Mouse (Mus musculus) small intestine, adult 2 months (tissue): Measurements from ENCODE around the gene Ap1s1.

ENCODE experiments used
- CTCF ChIP-seq: fragments of 200-500 bp; IDR thresholded peaks from 2 replicates; pipeline ENCODE4 v1.5.1; 2012; ENCODE audit warnings: low read depth, mild to moderate bottlenecking, control low read depth, inconsistent platforms, low read length, moderate library complexity, mixed read lengths; ENCODE audit not compliant: insufficient replicate concordance, insufficient read length; ENCODE audit errors: extremely low read depth
- POLR2A ChIP-seq: fragments of 200-500 bp; IDR thresholded peaks from 2 replicates; pipeline ENCODE4 v1.6.1; 2012; ENCODE audit warnings: low read depth, mild to moderate bottlenecking, control low read depth, inconsistent platforms, low read length, moderate library complexity

DNA sequence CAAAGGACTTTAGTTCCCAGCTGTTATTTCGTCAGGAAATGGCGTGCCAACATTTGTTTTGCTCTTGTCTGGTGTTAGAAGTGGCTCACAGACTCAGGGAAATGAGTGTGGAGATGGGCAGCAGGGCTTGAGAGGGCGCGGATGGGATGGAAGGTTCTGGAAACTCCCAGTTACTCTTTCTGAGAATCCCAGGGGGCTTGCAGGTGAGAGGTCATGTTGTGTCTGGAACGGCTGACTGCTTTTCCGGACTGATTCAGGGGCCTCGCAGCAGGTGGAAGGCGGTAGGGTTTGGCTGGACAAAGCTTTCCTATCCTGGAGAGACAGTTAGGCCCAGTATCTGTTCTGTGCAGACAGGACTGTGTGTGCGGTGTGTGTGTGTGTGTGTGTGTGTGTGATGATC, 47.8 kb upstream of the Ap1s1 start:
- TF ChIP-seq CTCF (no peak), POLR2A (no peak)
